Comparison of ENCODE assay signal across 7 mouse cellular contexts in genomic region chr1:81671142-81671541, GRCm38 (mm10).
"Had no signal": no experiment of that assay in that cellular context is flagged by ENCODE, and none has a peak within 500 bp of the region (broad histone marks: within the 10 kb centered on the region; RNA-seq: fewer than 3 reads in every experiment).

No protein-coding gene starts in this region.

- DNase-seq: kidney, adult 9 months; kidney, postnatal 14 days; kidney, postnatal 4 days; left cerebral cortex, postnatal 4 days; liver, postnatal 0 days; lung, embryonic 14.5 days; thymus, postnatal 25 days had no signal
